Mouse (Mus musculus): Measurements from ENCODE around the gene Tsnax. TPM values are rescaled to one million over a fixed set of nuclear protein-coding genes. Genes with fewer than 3 reads are reported as not detected.

Gene Tsnax
- polyA plus RNA-seq, 1 experiment from 2014 or later: 111 TPM

- H3K27me3 ChIP-seq (replicated peaks): no peaks in the 10 kb centered on the region
- H3K4me3 ChIP-seq (replicated peaks): peak overlapping the region; percentile 20; the same call in 1 of the 2 replicates
- H3K36me3 ChIP-seq: no peaks in the 10 kb centered on the region
- no peak overlapping the region for H3K9ac ChIP-seq
- H3K9me3 ChIP-seq: no peaks in the 10 kb centered on the region
- 20% methylated on average over 6 of the region's 6 CpGs for WGBS
- H3K27ac ChIP-seq: peak overlapping the region; percentile 75
- peak overlapping the region; percentile 52 for H3K4me2 ChIP-seq
- no peaks in the 10 kb centered on the region for H3K4me1 ChIP-seq
- peak; percentile 53; the same call in 1 of the 2 replicates for ATAC-seq (ENCODE audit: insufficient read depth, low FRiP score, low read depth)
Observed at GRCm38 (mm10) chr8:124991668-124991926, 21.2 kb upstream of the Tsnax start.

GRCm38 (mm10) chr8:124995776-124996175 lies 17.0 kb upstream of the Tsnax start:
- H3K9ac ChIP-seq: no peak overlapping the region
- H3K9me3 ChIP-seq: no peaks in the 10 kb centered on the region
- ATAC-seq (ENCODE audit: insufficient read depth, low FRiP score, low read depth): no peak
- H3K27ac ChIP-seq: no peak overlapping the region
- no peaks in the 10 kb centered on the region for H3K4me1 ChIP-seq
- H3K36me3 ChIP-seq: no peaks in the 10 kb centered on the region
- H3K4me3 ChIP-seq (replicated peaks): no peak overlapping the region
- H3K27me3 ChIP-seq (replicated peaks): no peaks in the 10 kb centered on the region
- 64% methylated on average over 2 of the region's 2 CpGs for WGBS
- no peak overlapping the region for H3K4me2 ChIP-seq

- H3K27me3 ChIP-seq (replicated peaks): no peaks in the 10 kb centered on the region
- WGBS: 77% methylated on average over 8 of the region's 8 CpGs
- no peaks in the 10 kb centered on the region for H3K4me1 ChIP-seq
- no peak for ATAC-seq (ENCODE audit: insufficient read depth, low FRiP score, low read depth)
- H3K36me3 ChIP-seq: peaks cover 37% of the 10 kb centered on the region
- no peak overlapping the region for H3K9ac ChIP-seq
- no peak overlapping the region for H3K4me2 ChIP-seq
- no peak overlapping the region for H3K4me3 ChIP-seq (replicated peaks)
- H3K9me3 ChIP-seq: no peaks in the 10 kb centered on the region
- H3K27ac ChIP-seq: no peak overlapping the region
Observed at GRCm38 (mm10) chr8:125024085-125024484, 11.3 kb downstream of the Tsnax start.

GRCm38 (mm10) chr8:125027211-125027610 lies 14.4 kb downstream of the Tsnax start:
- no peaks in the 10 kb centered on the region for H3K4me1 ChIP-seq
- no peak overlapping the region for H3K4me2 ChIP-seq
- ATAC-seq (ENCODE audit: insufficient read depth, low FRiP score, low read depth): no peak
- H3K36me3 ChIP-seq: peaks cover 55% of the 10 kb centered on the region
- H3K9ac ChIP-seq: no peak overlapping the region
- no peaks in the 10 kb centered on the region for H3K27me3 ChIP-seq (replicated peaks)
- WGBS: 60% methylated on average over 3 of the region's 3 CpGs
- H3K27ac ChIP-seq: no peak overlapping the region
- no peaks in the 10 kb centered on the region for H3K9me3 ChIP-seq
- H3K4me3 ChIP-seq (replicated peaks): no peak overlapping the region

GRCm38 (mm10) chr8:125028841-125029240 lies 16.0 kb downstream of the Tsnax start:
- no peak overlapping the region for H3K4me3 ChIP-seq (replicated peaks)
- H3K4me2 ChIP-seq: no peak overlapping the region
- peaks cover 59% of the 10 kb centered on the region for H3K36me3 ChIP-seq
- WGBS: 90% methylated on average over 5 of the region's 5 CpGs
- H3K27me3 ChIP-seq (replicated peaks): no peaks in the 10 kb centered on the region
- no peak overlapping the region for H3K9ac ChIP-seq
- no peaks in the 10 kb centered on the region for H3K9me3 ChIP-seq
- ATAC-seq (ENCODE audit: insufficient read depth, low FRiP score, low read depth): no peak
- no peak overlapping the region for H3K27ac ChIP-seq
- no peaks in the 10 kb centered on the region for H3K4me1 ChIP-seq

- 58% methylated on average over 5 of the region's 5 CpGs for WGBS
- peaks cover 50% of the 10 kb centered on the region for H3K36me3 ChIP-seq
Observed at GRCm38 (mm10) chr8:125031276-125031675, 18.5 kb downstream of the Tsnax start.

GRCm38 (mm10) chr8:125034669-125035068 lies 21.9 kb downstream of the Tsnax start:
- H3K4me1 ChIP-seq: no peaks in the 10 kb centered on the region
- WGBS: 40% methylated on average over 8 of the region's 8 CpGs
- H3K27ac ChIP-seq: no peak overlapping the region
- H3K27me3 ChIP-seq (replicated peaks): no peaks in the 10 kb centered on the region
- no peak overlapping the region for H3K9ac ChIP-seq
- no peaks in the 10 kb centered on the region for H3K9me3 ChIP-seq
- no peak for ATAC-seq (ENCODE audit: insufficient read depth, low FRiP score, low read depth)
- no peak overlapping the region for H3K4me2 ChIP-seq
- H3K4me3 ChIP-seq (replicated peaks): no peak overlapping the region
- peaks cover 40% of the 10 kb centered on the region for H3K36me3 ChIP-seq

More at GRCm38 (mm10) chr8:125031276-125031675, 18.5 kb downstream of the Tsnax start:
- no peak for ATAC-seq (ENCODE audit: insufficient read depth, low FRiP score, low read depth)
- Histone ChIP-seq H3K27me3 (replicated peaks) (no peaks in the 10 kb centered on the region), H3K27ac (no peak overlapping the region), H3K9me3 (no peaks in the 10 kb centered on the region), H3K4me3 (replicated peaks) (no peak overlapping the region), H3K4me2 (no peak overlapping the region), H3K9ac (no peak overlapping the region), H3K4me1 (no peaks in the 10 kb centered on the region)

GRCm38 (mm10) chr8:125037081-125037480 lies 24.3 kb downstream of the Tsnax start:
- Histone ChIP-seq H3K4me3 (replicated peaks) (no peak overlapping the region), H3K9ac (no peak overlapping the region), H3K27me3 (replicated peaks) (no peaks in the 10 kb centered on the region), H3K4me2 (no peak overlapping the region), H3K4me1 (no peaks in the 10 kb centered on the region), H3K9me3 (no peaks in the 10 kb centered on the region), H3K36me3 (0 out of 2 replicates have a peak, but pooled peaks cover 24% of the 10 kb centered on the region), H3K27ac (no peak overlapping the region)
- ATAC-seq (ENCODE audit: insufficient read depth, low FRiP score, low read depth): no peak
- 61% methylated on average over 7 of the region's 7 CpGs for WGBS

- H3K36me3 ChIP-seq: 0 out of 2 replicates have a peak, but pooled peaks cover 17% of the 10 kb centered on the region
- no peak overlapping the region for H3K4me2 ChIP-seq
- no peak overlapping the region for H3K4me3 ChIP-seq (replicated peaks)
- H3K27ac ChIP-seq: no peak overlapping the region
- no peaks in the 10 kb centered on the region for H3K27me3 ChIP-seq (replicated peaks)
- no peaks in the 10 kb centered on the region for H3K9me3 ChIP-seq
- no peak for ATAC-seq (ENCODE audit: insufficient read depth, low FRiP score, low read depth)
- no peaks in the 10 kb centered on the region for H3K4me1 ChIP-seq
- no peak overlapping the region for H3K9ac ChIP-seq
- 85% methylated on average over 15 of the region's 15 CpGs for WGBS
Observed at GRCm38 (mm10) chr8:125038731-125039130, 25.9 kb downstream of the Tsnax start.

GRCm38 (mm10) chr8:125040587-125041375 lies 28.0 kb downstream of the Tsnax start:
- Histone ChIP-seq H3K9me3 (no peaks in the 10 kb centered on the region), H3K27me3 (replicated peaks) (no peaks in the 10 kb centered on the region), H3K4me2 (no peak overlapping the region), H3K4me3 (replicated peaks) (no peak overlapping the region), H3K36me3 (0 out of 2 replicates have a peak, but pooled peaks cover 16% of the 10 kb centered on the region), H3K27ac (no peak overlapping the region), H3K4me1 (no peaks in the 10 kb centered on the region), H3K9ac (no peak overlapping the region)
- 63% methylated on average over 15 of the region's 15 CpGs for WGBS
- ATAC-seq (ENCODE audit: insufficient read depth, low FRiP score, low read depth): no peak

GRCm38 (mm10) chr8:125041496-125041895 lies 28.7 kb downstream of the Tsnax start:
- Histone ChIP-seq H3K27ac (no peak overlapping the region), H3K4me1 (no peaks in the 10 kb centered on the region), H3K4me2 (no peak overlapping the region), H3K4me3 (replicated peaks) (no peak overlapping the region), H3K27me3 (replicated peaks) (no peaks in the 10 kb centered on the region), H3K9me3 (no peaks in the 10 kb centered on the region), H3K9ac (no peak overlapping the region), H3K36me3 (0 out of 2 replicates have a peak, but pooled peaks cover 10% of the 10 kb centered on the region)
- ATAC-seq (ENCODE audit: insufficient read depth, low FRiP score, low read depth): no peak
- WGBS: 52% methylated on average over 2 of the region's 2 CpGs

GRCm38 (mm10) chr8:125043394-125043793 lies 30.6 kb downstream of the Tsnax start:
- H3K27ac ChIP-seq: no peak overlapping the region; the same call in 1 of the 2 replicates
- no peak overlapping the region for H3K4me2 ChIP-seq
- ATAC-seq (ENCODE audit: insufficient read depth, low FRiP score, low read depth): no peak
- 72% methylated on average over 7 of the region's 7 CpGs for WGBS
- no peak overlapping the region for H3K4me3 ChIP-seq (replicated peaks)
- no peaks in the 10 kb centered on the region for H3K4me1 ChIP-seq
- no peaks in the 10 kb centered on the region for H3K9me3 ChIP-seq
- 0 out of 2 replicates have a peak, but pooled peaks cover 10% of the 10 kb centered on the region for H3K36me3 ChIP-seq
- H3K9ac ChIP-seq: no peak overlapping the region
- no peaks in the 10 kb centered on the region for H3K27me3 ChIP-seq (replicated peaks)
